Mouse (Mus musculus): Measurements from ENCODE around the gene Dph5. TPM values are rescaled to one million over a fixed set of nuclear protein-coding genes. Genes with fewer than 3 reads are reported as not detected.
"Not testable (repeated sequence)": the region's sequence is repeated elsewhere in the genome, so short reads cannot be mapped to it uniquely, and the experiment has no call there.

Dph5 gene
- polyA plus RNA-seq, 1 experiment from 2014 or later: 25.1 TPM

- WGBS: 82% methylated on average over 3 of the region's 3 CpGs
- no peaks in the 10 kb centered on the region for H3K36me3 ChIP-seq
- no peak overlapping the region for H3K27ac ChIP-seq
- H3K4me3 ChIP-seq: no peak overlapping the region
- H3K9ac ChIP-seq: no peak overlapping the region
- no peaks in the 10 kb centered on the region for H3K9me3 ChIP-seq
- H3K4me1 ChIP-seq: no peaks in the 10 kb centered on the region
- H3K4me2 ChIP-seq (replicated peaks): no peak overlapping the region
- H3K27me3 ChIP-seq: no peaks in the 10 kb centered on the region
- no peak for ATAC-seq (ENCODE audit: insufficient number of reproducible peaks, insufficient read depth, low FRiP score, low TSS enrichment)
Observed at GRCm38 (mm10) chr3:115858822-115859221, 28.8 kb upstream of the Dph5 start.

- not testable (repeated sequence) for H3K4me3 ChIP-seq; H3K4me1 ChIP-seq; H3K4me2 ChIP-seq (replicated peaks); H3K9me3 ChIP-seq; H3K27me3 ChIP-seq; H3K9ac ChIP-seq; H3K27ac ChIP-seq; ATAC-seq (ENCODE audit: insufficient number of reproducible peaks, insufficient read depth, low FRiP score, low TSS enrichment); H3K36me3 ChIP-seq
- 73% methylated on average over 1 of the region's 1 CpGs for WGBS
Observed at GRCm38 (mm10) chr3:115860780-115861179, 26.9 kb upstream of the Dph5 start.

- Histone ChIP-seq H3K9ac (no peak overlapping the region), H3K36me3 (no peaks in the 10 kb centered on the region), H3K9me3 (no peaks in the 10 kb centered on the region), H3K4me2 (replicated peaks) (no peak overlapping the region), H3K27me3 (no peaks in the 10 kb centered on the region), H3K4me1 (no peaks in the 10 kb centered on the region), H3K4me3 (no peak overlapping the region), H3K27ac (no peak overlapping the region)
- WGBS: 70% methylated on average over 4 of the region's 4 CpGs
- ATAC-seq (ENCODE audit: insufficient number of reproducible peaks, insufficient read depth, low FRiP score, low TSS enrichment): no peak
Observed at GRCm38 (mm10) chr3:115863487-115863886, 24.1 kb upstream of the Dph5 start.

GRCm38 (mm10) chr3:115867150-115867549 lies 20.5 kb upstream of the Dph5 start:
- ATAC-seq (ENCODE audit: insufficient number of reproducible peaks, insufficient read depth, low FRiP score, low TSS enrichment): no peak

GRCm38 (mm10) chr3:115867901-115868300 lies 19.7 kb upstream of the Dph5 start:
- Histone ChIP-seq H3K9ac (no peak overlapping the region), H3K27me3 (no peaks in the 10 kb centered on the region), H3K9me3 (no peaks in the 10 kb centered on the region), H3K4me2 (replicated peaks) (no peak overlapping the region), H3K27ac (no peak overlapping the region), H3K36me3 (no peaks in the 10 kb centered on the region), H3K4me1 (no peaks in the 10 kb centered on the region), H3K4me3 (no peak overlapping the region)
- ATAC-seq (ENCODE audit: insufficient number of reproducible peaks, insufficient read depth, low FRiP score, low TSS enrichment): no peak
- 64% methylated on average over 1 of the region's 1 CpGs for WGBS

More at GRCm38 (mm10) chr3:115867150-115867549, 20.5 kb upstream of the Dph5 start:
- Histone ChIP-seq H3K4me2 (replicated peaks) (no peak overlapping the region), H3K4me1 (no peaks in the 10 kb centered on the region), H3K36me3 (no peaks in the 10 kb centered on the region), H3K27me3 (no peaks in the 10 kb centered on the region), H3K9me3 (no peaks in the 10 kb centered on the region), H3K27ac (no peak overlapping the region), H3K9ac (no peak overlapping the region), H3K4me3 (no peak overlapping the region)
- WGBS: 66% methylated on average over 4 of the region's 4 CpGs

- Histone ChIP-seq H3K4me2 (replicated peaks) (no peak overlapping the region), H3K4me3 (no peak overlapping the region), H3K36me3 (no peaks in the 10 kb centered on the region), H3K4me1 (no peaks in the 10 kb centered on the region), H3K27ac (no peak overlapping the region), H3K9me3 (no peaks in the 10 kb centered on the region), H3K27me3 (no peaks in the 10 kb centered on the region), H3K9ac (no peak overlapping the region)
- WGBS: 73% methylated on average over 2 of the region's 2 CpGs
- no peak for ATAC-seq (ENCODE audit: insufficient number of reproducible peaks, insufficient read depth, low FRiP score, low TSS enrichment)
Observed at GRCm38 (mm10) chr3:115869360-115869759, 18.3 kb upstream of the Dph5 start.

- Histone ChIP-seq H3K27me3 (no peaks in the 10 kb centered on the region), H3K36me3 (no peaks in the 10 kb centered on the region), H3K4me3 (no peak overlapping the region), H3K9me3 (no peaks in the 10 kb centered on the region), H3K27ac (no peak overlapping the region), H3K4me2 (replicated peaks) (no peak overlapping the region), H3K4me1 (no peaks in the 10 kb centered on the region), H3K9ac (no peak overlapping the region)
- ATAC-seq (ENCODE audit: insufficient number of reproducible peaks, insufficient read depth, low FRiP score, low TSS enrichment): no peak
- 70% methylated on average over 6 of the region's 6 CpGs for WGBS
Observed at GRCm38 (mm10) chr3:115875551-115875950, 12.1 kb upstream of the Dph5 start.

- H3K36me3 ChIP-seq: no peaks in the 10 kb centered on the region
- H3K9ac ChIP-seq: no peak overlapping the region
- no peaks in the 10 kb centered on the region for H3K9me3 ChIP-seq
- no peaks in the 10 kb centered on the region for H3K4me1 ChIP-seq
- WGBS: 80% methylated on average over 1 of the region's 1 CpGs
- no peak overlapping the region for H3K4me3 ChIP-seq
- H3K27me3 ChIP-seq: no peaks in the 10 kb centered on the region
- ATAC-seq (ENCODE audit: insufficient number of reproducible peaks, insufficient read depth, low FRiP score, low TSS enrichment): no peak
- no peak overlapping the region for H3K27ac ChIP-seq
- no peak overlapping the region for H3K4me2 ChIP-seq (replicated peaks)
Observed at GRCm38 (mm10) chr3:115877133-115877532, 10.5 kb upstream of the Dph5 start.

- Histone ChIP-seq H3K4me1 (peaks cover 4% of the 10 kb centered on the region; the same call in 1 of the 2 replicates), H3K9me3 (no peaks in the 10 kb centered on the region), H3K27me3 (no peaks in the 10 kb centered on the region), H3K9ac (no peak overlapping the region), H3K27ac (no peak overlapping the region), H3K4me2 (replicated peaks) (no peak overlapping the region), H3K36me3 (no peaks in the 10 kb centered on the region), H3K4me3 (no peak overlapping the region)
- 94% methylated on average over 1 of the region's 1 CpGs for WGBS
- no peak for ATAC-seq (ENCODE audit: insufficient number of reproducible peaks, insufficient read depth, low FRiP score, low TSS enrichment)
Observed at GRCm38 (mm10) chr3:115884086-115884485, 3.6 kb upstream of the Dph5 start.

GRCm38 (mm10) chr3:115888310-115889106 lies 871 bp downstream of the Dph5 start:
- Histone ChIP-seq H3K27ac (no peak overlapping the region), H3K4me2 (replicated peaks) (peak overlapping the region; percentile 73), H3K27me3 (no peaks in the 10 kb centered on the region), H3K36me3 (no peaks in the 10 kb centered on the region), H3K4me1 (peaks cover 4% of the 10 kb centered on the region; the same call in 1 of the 2 replicates), H3K9ac (peak overlapping the region; percentile 51), H3K9me3 (no peaks in the 10 kb centered on the region), H3K4me3 (peak overlapping the region; percentile 75)
- peak; percentile 59 for ATAC-seq (ENCODE audit: insufficient number of reproducible peaks, insufficient read depth, low FRiP score, low TSS enrichment)
- 5% methylated on average over 21 of the region's 21 CpGs for WGBS

GRCm38 (mm10) chr3:115892341-115892740 lies 4.7 kb downstream of the Dph5 start:
- Histone ChIP-seq H3K27ac (no peak overlapping the region), H3K27me3 (no peaks in the 10 kb centered on the region), H3K4me1 (peaks cover 4% of the 10 kb centered on the region; the same call in 1 of the 2 replicates), H3K4me2 (replicated peaks) (no peak overlapping the region), H3K9ac (no peak overlapping the region), H3K36me3 (0 out of 2 replicates have a peak, but pooled peaks cover 5% of the 10 kb centered on the region), H3K9me3 (no peaks in the 10 kb centered on the region), H3K4me3 (no peak overlapping the region)
- WGBS: 87% methylated on average over 4 of the region's 4 CpGs
- ATAC-seq (ENCODE audit: insufficient number of reproducible peaks, insufficient read depth, low FRiP score, low TSS enrichment): no peak

- Histone ChIP-seq H3K4me3 (no peak overlapping the region), H3K9ac (no peak overlapping the region), H3K4me2 (replicated peaks) (no peak overlapping the region), H3K27me3 (no peaks in the 10 kb centered on the region), H3K9me3 (no peaks in the 10 kb centered on the region), H3K4me1 (peaks cover 4% of the 10 kb centered on the region; the same call in 1 of the 2 replicates), H3K36me3 (0 out of 2 replicates have a peak, but pooled peaks cover 5% of the 10 kb centered on the region), H3K27ac (no peak overlapping the region)
- 90% methylated on average over 2 of the region's 2 CpGs for whole genome bisulfite sequencing
- ATAC-seq (ENCODE audit: insufficient number of reproducible peaks, insufficient read depth, low FRiP score, low TSS enrichment): no peak
Observed at GRCm38 (mm10) chr3:115893166-115893565, 5.5 kb downstream of the Dph5 start.
